8 mouse cellular contexts compared by ENCODE assay signal in the genomic region with DNA sequence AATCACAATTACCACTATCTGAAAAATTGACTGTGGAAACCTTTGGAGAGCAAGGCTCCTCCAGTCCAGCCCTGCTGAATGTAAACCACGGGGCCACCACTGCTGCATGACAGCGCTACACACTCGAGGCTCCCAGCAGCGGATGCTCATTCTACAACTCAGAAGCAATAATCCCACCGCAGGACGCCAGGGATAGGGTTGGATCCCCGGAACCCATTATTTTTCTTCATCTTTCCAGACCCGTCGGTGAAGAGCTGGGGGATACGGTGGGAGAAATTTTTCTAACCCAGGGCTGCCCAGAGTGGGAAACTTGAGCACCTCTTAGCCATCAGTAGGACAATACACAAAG. TPM values are rescaled to one million over a fixed set of nuclear protein-coding genes. Genes with fewer than 3 reads are reported as not detected.
DNase-seq lines count a peak whose midpoint lies in the region; ATAC-seq and TF ChIP-seq lines count a peak whose summit lies in the region.

No protein-coding gene starts in this region.

- under 1% methylated on average over 10 of the region's 10 CpGs for WGBS in hindbrain, embryonic 13.5 days
- 0% methylated on average over 10 of the region's 10 CpGs for WGBS in limb, embryonic 13.5 days

- H3K4me2 ChIP-seq in hindbrain, embryonic 13.5 days, result peak overlapping the region; percentile 79
- H3K4me2 ChIP-seq in limb, embryonic 13.5 days (replicated peaks), result peak overlapping the region; percentile 81
- H3K4me2 ChIP-seq in myocyte (ENCODE audit: low read depth), result peak overlapping the region; percentile 71

- peak overlapping the region; percentile 95 for H3K27ac ChIP-seq in hindbrain, embryonic 13.5 days
- 0 out of 2 replicates have a peak overlapping the region, but pooled peaks have one; percentile 87 for H3K27ac ChIP-seq in limb, embryonic 13.5 days

- H3K4me1 ChIP-seq in hindbrain, embryonic 13.5 days (replicated peaks), result peaks cover 51% of the 10 kb centered on the region
- peaks cover 18% of the 10 kb centered on the region for H3K4me1 ChIP-seq in limb, embryonic 13.5 days

- H3K79me2 ChIP-seq in myocyte (ENCODE audit: control insufficient read depth, insufficient read depth), result peaks cover 12% of the 10 kb centered on the region

- no peaks in the 10 kb centered on the region for H3K9me3 ChIP-seq in hindbrain, embryonic 13.5 days
- H3K9me3 ChIP-seq in limb, embryonic 13.5 days, result no peaks in the 10 kb centered on the region

- peak overlapping the region; percentile 34 for H3ac ChIP-seq in myocyte (ENCODE audit: control insufficient read depth, insufficient read length)

- DNase-seq in adrenal gland, postnatal 25 days, result peak; percentile 26
- no peak for DNase-seq in adrenal gland, adult 2 months
- peak; percentile 33 for DNase-seq in urinary bladder, postnatal 14 days (ENCODE audit: low spot score)
- DNase-seq in urinary bladder, adult 2 months (ENCODE audit: low spot score), result no peak
- no peak for DNase-seq in spleen, postnatal 36 days (ENCODE audit: low spot score in 2 of 2)

- no peak for TF ChIP-seq POLR2A in myocyte (IDR thresholded peaks at IDR 0.05; ENCODE audit: insufficient read length, low read depth)

- H3K27me3 ChIP-seq in hindbrain, embryonic 13.5 days, result peaks cover 20% of the 10 kb centered on the region; the same call in 1 of the 2 replicates
- peaks cover 27% of the 10 kb centered on the region for H3K27me3 ChIP-seq in limb, embryonic 13.5 days
- no peaks in the 10 kb centered on the region for H3K27me3 ChIP-seq in myocyte (ENCODE audit: control insufficient read depth, insufficient read depth, insufficient read length)

- peak overlapping the region; percentile 96 for H3K4me3 ChIP-seq in hindbrain, embryonic 13.5 days
- H3K4me3 ChIP-seq in limb, embryonic 13.5 days, result peak overlapping the region; percentile 88
- H3K4me3 ChIP-seq in myocyte, result peak overlapping the region; percentile 67

- H3K36me3 ChIP-seq in hindbrain, embryonic 13.5 days, result no peaks in the 10 kb centered on the region
- no peaks in the 10 kb centered on the region for H3K36me3 ChIP-seq in limb, embryonic 13.5 days
- H3K36me3 ChIP-seq in myocyte (ENCODE audit: control insufficient read depth, insufficient read depth), result no peaks in the 10 kb centered on the region

- H3K9ac ChIP-seq in hindbrain, embryonic 13.5 days, result peak overlapping the region; percentile 92
- H3K9ac ChIP-seq in limb, embryonic 13.5 days, result peak overlapping the region; percentile 91

- 0 out of 2 replicates have a peak, but pooled peaks have one; percentile 40 for ATAC-seq in hindbrain, embryonic 13.5 days (ENCODE audit: low FRiP score)
- peak; percentile 30; the same call in 1 of the 2 replicates for ATAC-seq in limb, embryonic 13.5 days (ENCODE audit: low FRiP score, low read depth)

TF ChIP-seq in myocyte, 11 proteins besides CTCF, POLR2A, EP300 and RAD21:
- TF ChIP-seq MYOG (IDR thresholded peaks at IDR 0.05; ENCODE audit: control insufficient read depth in 1 of 3, insufficient read depth in 1 of 3, insufficient read length in 2 of 3, low read depth in 2 of 3) (no peak), REST (IDR thresholded peaks at IDR 0.05; ENCODE audit: insufficient read depth, insufficient read length) (no peak), TCF3 (IDR thresholded peaks at IDR 0.05; ENCODE audit: insufficient read length, low read depth) (no peak), CEBPB (IDR thresholded peaks at IDR 0.05; ENCODE audit: insufficient read depth, poor library complexity, severe bottlenecking) (no peak), POLR2AphosphoS2 (IDR thresholded peaks at IDR 0.05; ENCODE audit: insufficient read length, low read depth) (no peak), TCF12 (IDR thresholded peaks at IDR 0.05; ENCODE audit: insufficient read depth, poor library complexity, severe bottlenecking) (no peak), USF1 (IDR thresholded peaks at IDR 0.05; ENCODE audit: low read depth) (no peak), E2F4 (IDR thresholded peaks at IDR 0.05; ENCODE audit: insufficient read depth) (no peak), MAX (IDR thresholded peaks at IDR 0.05; ENCODE audit: low read depth) (no peak), MYOD1 (IDR thresholded peaks at IDR 0.05; ENCODE audit: control insufficient read depth in 1 of 3, insufficient read length in 2 of 3, low read depth in 2 of 3) (no peak), SRF (IDR thresholded peaks at IDR 0.05; ENCODE audit: control insufficient read depth, insufficient read length, low read depth) (no peak)

RNA-seq across cellular contexts. Expression of a gene that starts 1.0 kb away (rescaled TPM):
- total RNA-seq in adrenal gland, postnatal 25 days (2021), result 12.7 and 15.1 TPM in 2 replicates
- total RNA-seq in adrenal gland, adult 2 months (2021), result 10 to 100 TPM; 10.0 to 11.6 TPM
- polyA plus RNA-seq in adrenal gland, adult 2 months (2012; rRNA removed), result 11.9 and 14.1 TPM in 2 replicates
- polyA plus RNA-seq in urinary bladder, adult 2 months (2012; rRNA removed), result 8.1 and 9.5 TPM in 2 replicates
- 11.1 and 12.7 TPM in 2 replicates for polyA plus RNA-seq in hindbrain, embryonic 13.5 days (2015; fragmentation: Nextera tagmentation; extraction: Ambion mirVana)
- 9.0 and 9.5 TPM in 2 replicates for polyA plus RNA-seq in limb, embryonic 13.5 days (2015; fragmentation: Nextera tagmentation; extraction: Ambion mirVana)
- polyA plus RNA-seq in myocyte (2012; fragmentation: generic; extraction: Trizol), result 6.0 TPM

Comparison
In these comparisons a context has a peak if more than half of its experiments do, and no peak if none do; other contexts are left out.
1. DNase-seq: peak in adrenal gland, postnatal 25 days (single experiment) and urinary bladder, postnatal 14 days (single experiment); none in adrenal gland, adult 2 months (single experiment), urinary bladder, adult 2 months (single experiment) and spleen, postnatal 36 days (0 of 2).
2. Peak in every context shown above with its lines, with median percentiles within 50 percentile points of each other: H3K4me2 ChIP-seq and H3K4me3 ChIP-seq.